Mouse (Mus musculus) 3T3-L1 (cell line): ENCODE data around the gene Pcbp2.

Source experiments
- DNase-seq: peaks from one replicate; pipeline ENCODE4 v3.0.0-alpha.2; 2015; ENCODE audit warnings: low read depth, low spot score

Gene Pcbp2

DNA sequence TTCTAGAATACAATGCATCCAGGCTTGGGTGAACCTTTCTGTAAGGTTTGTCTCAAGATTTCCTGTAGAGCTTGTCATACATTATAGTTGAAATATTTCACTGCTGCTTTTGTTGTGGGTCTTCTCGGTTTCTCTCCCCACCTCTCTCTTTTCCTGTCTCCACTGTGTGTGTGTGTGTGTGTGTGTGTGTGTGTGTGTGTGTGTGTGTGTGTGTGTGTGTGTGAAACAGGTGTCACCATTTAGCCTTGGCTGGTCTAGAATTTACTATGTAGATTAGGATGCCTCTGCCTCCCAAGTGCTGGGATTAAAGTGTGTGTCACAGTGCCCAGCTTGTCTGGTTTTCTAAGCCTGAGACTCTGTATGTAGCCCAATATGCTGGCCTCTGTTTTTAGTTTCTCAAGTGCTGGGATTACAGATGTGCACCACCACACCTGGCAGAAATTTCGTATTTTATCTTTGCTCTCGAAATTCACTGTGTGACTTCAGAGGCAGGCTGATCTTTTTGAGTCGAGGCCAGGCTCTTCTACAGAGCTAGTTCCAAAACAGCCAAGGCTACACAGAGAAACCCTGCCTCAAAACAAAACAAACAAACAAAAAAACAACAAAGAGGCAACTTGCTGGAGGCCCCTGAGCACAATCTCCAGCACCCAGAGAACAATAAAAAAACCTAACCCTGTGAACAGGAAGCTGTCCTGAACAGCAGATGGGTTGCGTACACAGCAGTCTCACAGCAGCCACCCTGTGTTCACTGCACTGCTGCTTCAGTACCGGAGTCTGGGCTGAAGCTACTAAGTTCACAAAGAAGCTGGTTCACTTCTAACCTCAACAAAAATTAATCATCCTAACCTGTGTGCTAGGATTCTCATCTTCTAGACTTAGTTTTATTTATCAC is 56.0 kb downstream of the Pcbp2 start:
- no peak for DNase-seq

DNA sequence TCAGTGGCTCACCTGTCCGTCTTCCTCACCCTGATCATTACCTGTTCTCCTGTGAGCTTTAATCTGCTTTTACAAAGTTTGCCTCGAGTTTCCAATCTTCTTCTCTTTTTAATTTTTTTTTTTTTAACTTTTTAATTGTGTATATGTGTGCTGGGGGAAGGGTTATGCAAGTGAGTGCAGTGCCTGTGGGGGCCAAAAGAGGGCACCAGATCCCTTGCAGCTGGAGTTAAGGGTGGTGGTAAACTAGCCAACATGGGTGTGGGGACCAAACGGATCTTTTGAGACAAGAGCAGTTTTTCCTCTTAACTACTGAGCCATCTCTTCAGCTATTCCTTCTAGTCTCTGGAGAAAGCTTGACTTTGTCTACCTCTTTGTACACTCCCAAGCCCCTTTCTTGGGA is 57.6 kb downstream of the Pcbp2 start:
- no peak for DNase-seq

DNA sequence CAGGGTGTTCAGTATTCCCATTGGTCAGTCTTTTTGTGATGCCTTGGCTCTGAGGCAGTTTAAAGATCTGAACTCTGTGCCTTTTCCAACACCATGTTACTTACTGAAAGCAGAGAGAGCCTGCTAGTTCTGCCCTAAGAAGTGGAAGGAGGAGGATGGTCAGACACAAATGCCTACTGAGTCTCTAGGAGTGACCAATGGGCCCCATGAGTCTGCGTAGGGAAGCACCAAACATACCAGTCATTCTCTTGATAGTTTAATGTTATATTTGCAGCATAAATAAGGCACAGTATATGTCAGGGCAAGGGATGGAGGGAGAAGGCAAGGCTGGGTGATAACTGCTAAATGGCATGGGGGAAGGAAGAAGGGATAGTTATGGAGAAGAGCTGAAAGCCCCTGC is 58.1 kb downstream of the Pcbp2 start:
- no peak for DNase-seq

DNA sequence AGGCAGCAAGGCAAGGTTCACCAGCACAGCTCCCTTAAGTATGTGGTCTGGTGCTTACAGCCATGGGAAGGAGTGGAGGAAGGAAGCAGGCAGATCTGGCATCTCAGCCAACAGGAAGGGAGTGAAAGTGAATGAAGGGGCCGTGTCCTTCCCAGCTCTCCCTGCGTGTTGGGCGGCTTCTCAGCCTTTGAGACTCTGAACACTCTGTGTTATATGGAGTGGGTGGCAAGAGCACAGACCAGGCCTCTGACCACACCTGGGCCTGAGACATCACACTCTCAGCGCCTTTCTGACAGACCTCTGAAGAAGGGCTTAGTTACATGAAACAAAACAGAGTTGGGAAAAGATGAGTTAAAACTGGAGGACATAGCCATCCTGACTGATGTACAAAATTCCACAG is 60.2 kb downstream of the Pcbp2 start:
- no peak for DNase-seq

DNA sequence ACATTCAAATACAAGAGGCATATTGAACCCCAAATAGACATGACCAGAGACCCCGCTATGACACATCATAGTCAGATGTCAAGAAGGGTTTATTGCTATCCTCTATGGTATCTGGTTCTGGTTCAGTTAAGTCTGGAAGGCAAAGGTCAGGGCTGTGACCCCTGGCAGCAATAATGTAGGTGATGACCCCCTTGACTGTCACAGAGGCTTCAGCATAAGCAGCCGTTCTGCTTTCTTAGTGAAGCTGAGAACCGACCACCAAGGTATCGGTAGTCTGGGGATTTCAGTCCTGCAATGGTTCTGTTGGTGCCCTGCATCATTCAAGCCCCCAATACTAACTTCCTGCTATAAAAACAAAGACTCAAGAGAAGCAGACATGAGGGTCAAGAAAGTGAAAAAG is 61.2 kb downstream of the Pcbp2 start:
- DNase-seq: no peak

DNA sequence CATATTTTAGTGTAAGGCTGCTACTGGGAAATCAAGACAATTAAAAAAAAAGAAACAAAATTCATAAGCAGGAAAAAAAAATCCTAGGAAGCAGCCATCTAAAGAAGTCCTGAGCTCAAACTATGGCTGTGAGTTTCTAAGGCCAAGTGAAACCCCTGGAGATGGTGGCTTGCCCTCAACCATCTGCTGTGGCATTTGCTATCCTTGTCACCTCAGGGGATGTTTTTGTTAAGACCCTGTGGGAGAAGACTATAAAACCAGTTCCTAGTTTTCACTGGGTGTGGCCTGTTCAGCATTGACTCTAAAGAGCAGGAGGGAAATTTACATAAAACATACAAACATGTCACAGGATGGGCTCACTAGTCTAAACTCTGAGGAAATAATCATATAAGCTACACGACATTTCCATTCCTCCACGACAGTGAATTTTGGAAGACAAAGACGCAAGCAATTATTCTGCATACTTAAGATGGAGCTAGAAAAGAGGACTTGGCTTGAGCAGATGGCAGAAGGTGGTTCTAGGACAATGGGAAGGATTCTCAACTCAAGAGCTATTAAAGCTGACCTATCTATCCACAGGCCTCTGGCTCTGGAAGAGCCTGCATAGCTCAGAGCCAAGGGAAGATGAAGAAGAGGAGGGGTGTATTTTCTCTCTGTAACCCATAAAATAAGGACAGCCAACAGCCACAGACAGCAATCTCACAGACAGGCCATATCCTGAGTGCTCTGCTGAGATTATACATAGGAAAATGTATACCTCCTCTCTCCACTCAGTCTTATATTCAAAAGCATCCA is 62.0 kb downstream of the Pcbp2 start:
- DNase-seq: no peak

DNA sequence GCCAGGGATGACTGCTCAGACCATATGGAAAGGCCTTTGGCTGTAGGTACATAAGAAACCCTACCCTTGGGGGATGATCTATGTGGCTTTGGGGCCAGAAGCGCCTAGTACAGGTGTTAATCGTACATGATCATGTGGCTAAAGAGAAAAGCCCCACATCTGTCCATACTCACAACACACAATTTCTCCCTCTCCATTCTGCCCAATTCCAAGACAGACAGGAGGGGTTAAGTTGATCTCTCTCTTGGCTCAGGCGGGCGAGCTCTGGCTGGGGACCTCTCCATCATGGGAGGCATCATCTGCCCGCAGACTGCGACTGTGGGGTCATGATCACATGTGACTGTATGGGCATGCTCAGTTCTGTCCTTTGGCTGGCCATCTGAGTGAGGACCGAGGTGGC is 63.6 kb downstream of the Pcbp2 start:
- no peak for DNase-seq

DNA sequence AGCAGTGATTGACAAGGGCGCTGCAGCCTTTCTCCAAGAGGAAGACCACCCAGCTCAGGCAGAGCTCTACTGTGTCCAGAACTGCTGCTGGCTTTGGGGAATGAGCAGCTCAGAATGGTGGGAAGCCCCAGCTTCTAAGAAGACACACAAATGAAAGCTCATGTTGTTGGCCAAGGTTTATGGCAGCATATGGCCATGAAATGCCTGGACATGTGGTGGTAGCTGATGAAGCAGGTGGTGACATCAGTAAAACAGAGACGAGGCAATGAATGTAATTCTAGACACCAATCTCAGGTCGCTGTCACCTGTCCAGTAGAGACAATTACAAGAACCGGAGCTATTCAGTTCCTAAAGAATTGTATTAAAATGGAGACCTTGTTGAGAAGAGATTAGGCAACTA is 74.5 kb downstream of the Pcbp2 start:
- DNase-seq: no peak

DNA sequence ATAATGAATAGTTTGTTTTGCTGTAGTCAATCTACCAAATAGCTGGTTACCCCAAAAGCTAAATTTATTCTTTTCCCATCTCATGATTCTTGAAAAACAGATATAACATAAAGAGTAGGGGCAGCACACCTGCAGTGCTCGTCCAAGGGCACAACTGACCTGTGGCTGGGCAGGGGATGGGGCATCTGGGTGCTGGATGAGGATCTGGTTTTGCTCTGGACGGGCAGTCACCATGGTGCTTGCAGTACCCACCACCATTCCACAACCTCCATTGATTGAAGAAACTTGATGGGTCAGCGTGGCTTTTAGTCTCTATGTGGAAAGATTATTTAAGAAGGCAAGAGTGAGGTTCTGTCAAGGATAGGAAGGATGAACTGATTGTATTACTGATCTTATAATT is 75.9 kb downstream of the Pcbp2 start:
- DNase-seq: no peak

DNA sequence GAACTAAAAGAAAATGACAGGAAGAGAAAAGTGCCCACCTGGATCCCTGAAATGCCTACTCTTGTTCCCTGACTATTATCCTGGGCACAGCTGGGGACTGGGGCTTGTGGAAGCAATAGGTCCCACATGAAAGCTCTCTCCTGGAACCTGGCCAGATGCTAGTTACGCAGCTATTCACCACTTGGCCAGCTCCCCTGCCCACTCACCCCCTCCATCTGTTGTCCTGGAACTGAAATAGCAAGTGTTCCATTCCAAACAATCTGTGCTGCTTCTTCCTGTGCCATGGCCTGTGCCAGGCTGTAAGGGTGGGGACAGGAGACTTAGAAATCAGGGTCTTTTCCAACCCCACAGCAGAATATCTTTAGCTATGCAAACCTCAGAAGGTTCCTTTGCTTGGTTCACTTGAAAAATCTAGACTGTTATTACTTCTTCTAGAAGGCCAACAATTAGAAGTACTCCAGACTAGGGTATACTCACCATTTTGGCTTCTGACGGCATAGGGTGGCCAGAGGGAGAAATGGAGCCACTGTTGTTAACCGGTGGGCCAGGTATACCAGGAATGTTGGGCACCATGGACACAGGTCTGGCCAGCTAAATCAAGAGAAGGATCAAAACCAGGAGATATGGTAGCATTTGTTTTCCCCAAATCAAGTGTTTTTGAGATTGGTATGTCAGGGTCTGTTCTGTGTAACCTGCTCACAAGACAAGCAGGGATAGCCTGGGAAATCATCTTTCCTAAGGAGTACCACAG is 76.5 kb downstream of the Pcbp2 start:
- DNase-seq: no peak

DNA sequence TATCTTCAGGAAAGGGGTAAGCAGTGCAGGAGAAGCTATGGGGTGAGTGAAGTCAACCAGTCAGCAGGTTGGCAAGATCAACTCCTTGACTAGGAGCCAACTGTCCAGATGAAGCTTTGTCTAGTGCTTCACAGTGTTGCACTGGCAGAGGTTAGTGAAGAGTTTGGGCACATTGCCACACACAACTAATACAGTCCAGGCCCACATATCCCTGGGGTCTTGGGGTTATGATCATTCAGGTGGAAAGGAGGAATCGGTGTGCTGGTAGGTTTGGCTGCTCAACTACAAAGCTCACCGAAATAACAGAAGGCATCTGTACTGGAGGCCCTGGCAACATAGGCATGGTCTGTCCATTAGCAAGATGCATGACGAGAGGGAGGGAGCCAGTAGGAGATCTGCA is 77.1 kb downstream of the Pcbp2 start:
- no peak for DNase-seq
